Mouse (Mus musculus) layer of hippocampus, adult 2 months (tissue): ENCODE results near the gene Polr1c. TPM values are rescaled to one million over a fixed set of nuclear protein-coding genes. Genes with fewer than 3 reads are reported as not detected.

Source experiments
- DNase-seq, 2 experiments: peaks; one replicate each; pipeline ENCODE4 v3.0.0; 2022; ENCODE audit warnings: low spot score in 2 of 2
- H3K27ac ChIP-seq: fragments of 200-600 bp; 2 replicates; pipeline ENCODE4 v1.8.1; 2022
- H3K4me3 ChIP-seq: fragments of 200-600 bp; 2 replicates; pipeline ENCODE4 v1.8.1; 2022; ENCODE audit warnings: mild to moderate bottlenecking
- CTCF ChIP-seq: fragments of 200-600 bp; conservative IDR thresholded peaks from 2 replicates; pipeline ENCODE4 v1.8.1; 2022; ENCODE audit warnings: antibody characterized with exemption, mild to moderate bottlenecking, moderate library complexity
- long read RNA-seq, 2 experiments: library from polyadenylated mRNA; stranded (forward); transcript quantifications; one replicate each; pipeline ENCODE4 v2.0.0; 2021; ENCODE audit warnings: borderline mapping rate in 2 of 2
- total RNA-seq, 2 experiments: library from RNA; stranded (reverse); gene quantifications; 2 replicates each; pipeline ENCODE4 v1.2.3; 2021

Polr1c gene
- total RNA-seq: 10 to 100 TPM; 37.6 to 39.0 TPM
- long read RNA-seq, experiment 1, transcript Polr1c-201 (9 exons, 1,314 nt): major isoform, 14 of 18 reads
- long read RNA-seq, experiment 1, partial matches to known transcripts: 0 of 18 reads
- long read RNA-seq, experiment 1, other reads (novel, unspliced or antisense): 4 of 18 reads
- long read RNA-seq, experiment 2, transcript Polr1c-201 (9 exons, 1,314 nt): major isoform, 32 of 37 reads
- long read RNA-seq, experiment 2, partial matches to known transcripts: 1 of 37 reads
- long read RNA-seq, experiment 2, other reads (novel, unspliced or antisense): 4 of 37 reads

DNA sequence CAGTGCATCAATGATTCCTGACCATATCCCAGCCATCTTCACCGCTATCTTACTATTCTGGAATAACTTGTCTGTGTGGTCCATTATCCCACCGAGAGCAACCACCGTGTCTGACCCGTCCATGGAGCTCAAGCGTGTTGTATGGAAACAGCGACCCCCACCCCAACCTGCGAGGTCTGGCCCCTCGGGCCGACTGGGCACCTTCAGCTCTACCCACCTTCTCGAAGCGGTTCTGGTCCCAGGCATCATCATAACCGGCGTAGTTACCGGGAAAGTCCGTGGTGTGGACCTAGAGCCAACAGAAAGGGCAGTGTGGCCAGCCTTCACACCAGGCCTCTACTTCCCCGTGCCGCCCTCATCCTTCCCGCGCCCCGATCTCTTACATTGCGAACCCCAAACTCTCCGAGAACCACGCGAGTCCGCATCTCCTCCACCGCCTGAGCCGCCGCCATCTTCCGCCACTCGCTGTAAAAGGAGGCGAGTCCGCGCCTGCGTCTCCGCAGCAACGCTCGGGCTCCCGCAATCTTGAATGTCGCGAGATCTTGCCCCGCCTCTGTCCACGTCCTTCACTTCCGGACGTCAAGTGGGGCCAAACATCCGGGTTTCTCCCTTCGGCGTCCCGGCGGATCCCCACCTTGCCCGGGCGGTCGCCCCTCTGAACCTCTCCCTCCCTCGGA, at the start of gene Polr1c, which contains the start of gene Yipf3:
Gene Polr1c, minus strand, starts transcription at position 543 of the 677 bp plus-strand sequence.
Gene Yipf3, plus strand, starts transcription at position 569 of the 677 bp plus-strand sequence.
- peak; percentile 94 to 96 for DNase-seq
- no peak for TF ChIP-seq CTCF
- peak within 1 kb of the TSS; percentile 95 for H3K27ac ChIP-seq
- peak within 1 kb of the TSS; percentile 91 for H3K4me3 ChIP-seq

GRCm38 (mm10) chr17:46297028-46297363, 49.1 kb upstream of the Polr1c start:
- DNase-seq: no peak
- peak overlapping the region; percentile 72 for H3K4me3 ChIP-seq
- H3K27ac ChIP-seq: peak overlapping the region; percentile 86
- no peak for TF ChIP-seq CTCF

GRCm38 (mm10) chr17:46296601-46297000, 48.7 kb upstream of the Polr1c start:
- no peak for DNase-seq
- H3K27ac ChIP-seq: no peak overlapping the region
- H3K4me3 ChIP-seq: peak overlapping the region; percentile 72
- no peak for TF ChIP-seq CTCF

GRCm38 (mm10) chr17:46287678-46288095, 39.8 kb upstream of the Polr1c start:
- no peak for DNase-seq
- Histone ChIP-seq H3K4me3 (no peak overlapping the region), H3K27ac (no peak overlapping the region)
- TF ChIP-seq CTCF: no peak

DNA sequence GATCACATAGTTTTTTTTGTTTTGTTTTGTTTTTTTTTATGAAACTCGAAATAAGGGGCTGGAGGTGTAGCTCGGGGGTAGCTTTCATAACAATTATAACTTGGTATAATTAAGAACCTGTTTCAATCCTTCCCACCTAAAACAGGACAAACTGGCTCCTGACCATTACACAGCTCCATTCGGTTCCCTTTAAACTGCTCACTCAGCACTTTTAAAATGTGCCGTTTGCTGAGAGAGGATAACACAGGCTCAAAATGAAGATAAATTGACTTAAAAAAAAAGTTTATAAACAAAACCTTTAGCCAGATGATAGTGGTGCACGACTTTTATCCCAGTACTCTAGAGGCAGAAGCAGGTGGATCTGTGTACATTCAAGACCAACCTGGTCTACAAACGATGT, 37.6 kb upstream of the Polr1c start:
- TF ChIP-seq CTCF: no peak
- Histone ChIP-seq H3K4me3 (no peak overlapping the region), H3K27ac (no peak overlapping the region)
- DNase-seq: no peak

- DNase-seq: no peak
- no peak overlapping the region for H3K27ac ChIP-seq
- no peak for TF ChIP-seq CTCF
- no peak overlapping the region for H3K4me3 ChIP-seq
These were observed 36.8 kb upstream of the Polr1c start for GRCm38 (mm10) chr17:46284653-46285052.

GRCm38 (mm10) chr17:46283911-46284310, 36.1 kb upstream of the Polr1c start:
- TF ChIP-seq CTCF: no peak
- no peak for DNase-seq
- Histone ChIP-seq H3K4me3 (no peak overlapping the region), H3K27ac (no peak overlapping the region)

- DNase-seq: no peak
- peak overlapping the region; percentile 80 for H3K4me3 ChIP-seq
- no peak overlapping the region for H3K27ac ChIP-seq
- TF ChIP-seq CTCF: no peak
These were observed 35.3 kb upstream of the Polr1c start for GRCm38 (mm10) chr17:46283140-46283539.

DNA sequence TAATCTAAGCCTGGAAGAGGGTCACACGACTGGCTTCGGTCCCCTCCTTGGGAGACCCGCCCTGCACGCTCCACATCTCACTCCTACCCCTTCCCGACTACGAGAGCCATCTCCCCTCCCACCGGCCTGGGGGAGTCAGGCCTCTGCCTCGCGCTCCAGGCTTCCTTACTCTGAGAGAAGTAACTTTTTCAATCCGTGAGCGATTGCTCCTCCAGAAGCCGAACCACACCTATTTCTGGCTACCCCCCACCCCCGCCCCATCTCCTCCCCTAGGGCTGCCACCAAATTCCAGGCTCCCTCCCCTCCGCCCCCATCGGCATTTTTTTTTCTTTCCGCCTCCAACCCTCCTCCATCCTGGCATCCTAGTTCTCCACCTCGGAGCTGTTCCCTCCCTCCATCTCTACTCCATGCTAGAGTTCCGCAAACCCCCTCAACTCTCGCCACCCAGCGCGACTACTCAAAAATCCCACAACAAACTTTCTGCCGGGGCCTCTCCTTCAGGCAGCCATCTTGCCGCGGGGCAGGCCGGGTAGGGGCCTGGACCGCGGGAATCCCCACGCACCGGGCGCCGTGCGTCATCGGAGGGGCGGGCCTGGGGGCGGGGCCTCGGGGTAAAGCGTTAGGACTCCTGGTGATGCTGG, 34.7 kb upstream of the Polr1c start, which contains the start of gene Tjap1:
Gene Tjap1, minus strand, starts transcription at position 544 of the 641 bp plus-strand sequence.
- TF ChIP-seq CTCF: no peak
- peak; percentile 82 to 91 for DNase-seq
- peak within 1 kb of the TSS; percentile 78 for H3K27ac ChIP-seq

DNA sequence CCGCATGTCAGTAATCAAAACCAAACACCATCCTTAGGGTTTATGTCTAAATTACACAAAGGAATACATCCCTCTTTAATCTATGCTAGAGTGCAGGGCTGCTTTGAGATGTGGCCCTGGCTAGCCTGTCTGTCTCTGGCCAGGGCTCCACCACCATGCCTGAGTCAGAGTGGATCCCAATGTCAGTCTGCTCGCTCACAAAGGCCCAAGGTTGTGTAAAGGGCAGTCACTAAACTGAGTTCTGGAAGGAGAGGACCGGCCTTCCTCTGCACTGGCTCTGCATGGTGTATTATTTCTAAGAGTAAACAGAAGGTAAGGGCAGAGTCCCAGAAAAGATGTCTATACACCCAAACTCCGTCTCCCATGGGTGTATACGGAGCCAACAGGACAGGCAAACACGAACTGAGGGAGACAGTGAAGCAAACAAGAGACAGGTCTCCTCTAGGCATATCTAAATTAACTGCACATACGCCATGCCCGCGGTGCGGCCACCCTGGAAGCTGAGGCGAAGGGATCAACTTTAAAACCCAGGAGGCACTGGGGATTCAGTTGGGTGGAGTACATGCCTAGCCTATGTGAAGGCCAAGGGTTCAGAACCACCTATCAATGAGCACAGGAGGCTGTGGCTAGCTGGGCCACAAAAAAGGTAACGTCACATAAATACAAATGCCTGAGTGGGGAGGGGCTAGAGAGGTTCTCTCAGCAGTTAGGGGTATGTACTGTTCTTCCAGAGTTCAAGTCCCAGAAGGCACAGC, 30.3 kb upstream of the Polr1c start:
- no peak for DNase-seq
- Histone ChIP-seq H3K4me3 (no peak overlapping the region), H3K27ac (no peak overlapping the region; the same call in 1 of the 2 replicates)
- no peak for TF ChIP-seq CTCF

More for the DNA sequence above, 34.7 kb upstream of the Polr1c start, which contains the start of gene Tjap1:
- H3K4me3 ChIP-seq: peak within 1 kb of the TSS; percentile 80

DNA sequence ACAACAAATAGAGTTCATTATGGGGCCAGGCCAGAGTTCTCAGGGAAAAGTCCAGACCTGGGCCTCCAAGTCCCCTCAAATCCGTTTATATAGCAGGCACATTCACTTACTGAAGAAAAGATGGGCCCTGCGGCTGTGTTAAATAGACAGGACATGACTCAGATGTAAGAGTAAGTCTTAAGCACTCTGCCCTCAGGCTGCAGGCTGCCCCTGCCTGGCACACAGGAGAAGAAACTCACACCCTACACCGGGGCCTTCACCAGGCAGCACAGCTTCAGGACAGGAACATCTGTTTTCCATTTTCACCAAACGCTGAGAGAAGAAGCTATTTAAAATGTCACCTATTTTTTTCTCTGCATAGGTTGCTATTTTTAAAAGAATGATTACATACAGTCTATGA, 29.7 kb upstream of the Polr1c start:
- Histone ChIP-seq H3K27ac (no peak overlapping the region; the same call in 1 of the 2 replicates), H3K4me3 (no peak overlapping the region)
- no peak for TF ChIP-seq CTCF
- no peak for DNase-seq

DNA sequence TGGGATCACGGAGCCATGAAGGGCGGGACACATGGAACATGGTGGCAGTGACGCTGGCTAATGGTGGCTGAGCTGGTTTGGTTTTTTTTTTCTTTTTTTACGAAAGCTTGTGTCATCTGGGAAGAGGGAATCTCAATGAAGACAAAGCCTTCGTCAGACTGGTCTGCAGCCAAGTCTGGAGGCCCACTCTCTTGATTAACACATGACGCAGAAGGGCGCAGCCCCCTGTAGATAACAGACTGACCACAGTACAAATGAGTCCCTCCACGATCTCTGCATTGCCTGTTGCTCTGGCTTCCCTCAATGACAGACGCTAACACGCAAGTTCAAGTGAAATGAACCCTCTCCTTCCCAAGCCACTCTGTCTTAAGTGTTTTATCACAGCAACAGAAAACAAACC, 27.7 kb upstream of the Polr1c start:
- H3K4me3 ChIP-seq: no peak overlapping the region
- no peak overlapping the region for H3K27ac ChIP-seq
- no peak for TF ChIP-seq CTCF
- DNase-seq: no peak

GRCm38 (mm10) chr17:46275034-46275433, 27.2 kb upstream of the Polr1c start:
- no peak overlapping the region for H3K4me3 ChIP-seq
- TF ChIP-seq CTCF: no peak
- DNase-seq: no peak
- no peak overlapping the region for H3K27ac ChIP-seq
